Mouse (Mus musculus): ENCODE measurements at regions not wholly inside any gene's neighbourhood (a gene's known extent, or its start where the extent isn't known, plus 50 kb on each side); places are given as distances from the start of the nearest gene placed in this dataset.

DNA sequence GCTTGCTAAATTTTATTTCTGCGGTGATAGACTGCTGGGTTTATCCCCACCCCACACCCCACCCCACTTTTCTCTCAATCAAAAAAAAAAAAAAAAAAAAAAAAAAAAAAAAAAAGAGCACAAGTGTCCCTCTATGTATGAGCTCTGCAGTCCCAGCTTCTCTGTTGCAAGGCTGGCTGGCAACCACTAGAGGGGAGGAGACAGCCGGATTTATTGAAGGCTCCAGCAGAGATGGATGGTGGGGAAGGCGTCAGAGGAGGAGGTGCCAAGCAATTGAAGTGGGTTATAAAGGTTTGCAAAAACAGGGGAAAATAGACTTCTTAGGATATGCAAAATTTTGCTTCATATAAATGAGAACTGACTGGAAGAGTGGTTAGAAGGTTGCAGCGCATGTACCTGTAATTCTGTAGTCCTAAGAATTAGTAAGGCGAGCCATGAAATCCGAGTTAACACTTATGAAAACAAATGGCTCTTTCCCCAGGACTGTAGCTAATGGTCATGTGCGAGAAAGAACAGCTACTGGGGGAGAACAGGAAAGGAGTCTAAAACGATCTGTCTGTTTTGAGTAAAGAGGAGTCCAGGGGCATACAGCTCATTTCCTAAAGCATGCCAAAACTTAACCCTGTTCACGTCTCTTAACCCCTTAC lies 885.1 kb upstream of the Pou3f3 start:
- 0 out of 2 replicates have a peak overlapping the region, but pooled peaks have one; percentile 8 for H3K4me3 ChIP-seq (replicated peaks; ENCODE audit: low read depth, low read length)

DNA sequence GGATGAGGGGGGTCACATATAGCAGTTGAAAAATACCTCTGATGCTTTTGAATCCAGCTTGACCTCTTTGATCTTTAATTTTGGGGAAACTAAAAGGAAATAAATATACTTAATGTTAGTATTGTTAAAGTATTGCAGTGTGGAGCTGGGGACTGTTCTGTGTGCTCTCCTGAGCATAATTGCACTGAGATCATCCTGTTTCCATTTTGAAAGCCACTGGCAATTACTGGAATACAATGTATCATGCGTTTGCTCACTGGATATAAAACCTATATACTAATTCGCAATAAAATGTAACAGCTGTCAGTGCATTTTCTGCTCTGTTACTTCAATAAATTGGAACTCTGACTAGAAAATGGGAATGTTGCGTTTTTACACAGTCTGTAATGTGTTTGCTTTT lies 884.4 kb upstream of the Pou3f3 start:
- WGBS: 71% methylated on average over 3 of the region's 3 CpGs
- Histone ChIP-seq H3K4me1 (replicated peaks; ENCODE audit: insufficient read depth, low read length) (no peaks in the 10 kb centered on the region), H3K27me3 (ENCODE audit: insufficient read depth, low read length) (no peaks in the 10 kb centered on the region), H3K27ac (no peak overlapping the region), H3K4me3 (replicated peaks; ENCODE audit: low read depth, low read length) (no peak overlapping the region), H3K9ac (ENCODE audit: low read depth, low read length) (no peak overlapping the region), H3K4me2 (ENCODE audit: low read length) (no peak overlapping the region), H3K9me3 (replicated peaks; ENCODE audit: low read length) (no peaks in the 10 kb centered on the region), H3K36me3 (ENCODE audit: insufficient read depth, low read length) (no peaks in the 10 kb centered on the region)
- no peak for TF ChIP-seq CTCF (IDR thresholded peaks at IDR 0.05; ENCODE audit: low read depth)
- DNase-seq (ENCODE audit: low spot score) (no peak), ATAC-seq (replicated peaks; ENCODE audit: low FRiP score, low read depth) (no peak)

More for the DNA sequence above, 885.1 kb upstream of the Pou3f3 start:
- Histone ChIP-seq H3K9me3 (replicated peaks; ENCODE audit: low read length) (no peaks in the 10 kb centered on the region), H3K4me1 (replicated peaks; ENCODE audit: insufficient read depth, low read length) (no peaks in the 10 kb centered on the region), H3K27ac (no peak overlapping the region), H3K27me3 (ENCODE audit: insufficient read depth, low read length) (no peaks in the 10 kb centered on the region), H3K4me2 (ENCODE audit: low read length) (peak overlapping the region; percentile 42), H3K36me3 (ENCODE audit: insufficient read depth, low read length) (no peaks in the 10 kb centered on the region), H3K9ac (ENCODE audit: low read depth, low read length) (no peak overlapping the region)
- WGBS: 5% methylated on average over 9 of the region's 9 CpGs
- peak; percentile 81 for TF ChIP-seq CTCF (IDR thresholded peaks at IDR 0.05; ENCODE audit: low read depth)
- ATAC-seq (replicated peaks; ENCODE audit: low FRiP score, low read depth) (peak; percentile 85), DNase-seq (ENCODE audit: low spot score) (peak; percentile 92)

DNA sequence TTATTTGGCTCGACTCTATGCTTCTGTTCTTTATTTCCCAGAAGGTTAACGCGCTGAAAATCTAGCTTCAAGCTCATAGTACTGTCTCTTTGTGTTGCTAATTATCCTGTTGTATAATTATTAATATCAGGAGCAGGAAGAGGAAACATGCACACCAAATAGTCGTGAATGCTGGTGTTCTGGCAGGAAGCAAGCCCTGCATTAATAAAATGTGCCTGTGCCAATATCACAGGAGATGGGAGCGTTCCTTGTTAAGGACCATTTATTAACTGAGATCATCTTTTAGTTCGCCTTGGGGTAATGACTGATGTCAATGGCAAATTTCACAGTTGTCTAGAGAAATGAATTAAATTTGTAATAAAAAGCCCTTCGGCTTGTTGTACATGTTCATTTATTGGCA lies 883.5 kb upstream of the Pou3f3 start:
- no peak for DNase-seq (ENCODE audit: low spot score)
- WGBS: 51% methylated on average over 7 of the region's 7 CpGs
- H3K4me1 ChIP-seq (replicated peaks; ENCODE audit: insufficient read depth, low read length): no peaks in the 10 kb centered on the region
- H3K9ac ChIP-seq (ENCODE audit: low read depth, low read length): no peak overlapping the region
- no peaks in the 10 kb centered on the region for H3K27me3 ChIP-seq (ENCODE audit: insufficient read depth, low read length)
- H3K9me3 ChIP-seq (replicated peaks; ENCODE audit: low read length): no peaks in the 10 kb centered on the region
- H3K4me2 ChIP-seq (ENCODE audit: low read length): no peak overlapping the region
- no peak for ATAC-seq (replicated peaks; ENCODE audit: low FRiP score, low read depth)
- H3K4me3 ChIP-seq (replicated peaks; ENCODE audit: low read depth, low read length): no peak overlapping the region
- TF ChIP-seq CTCF (IDR thresholded peaks at IDR 0.05; ENCODE audit: low read depth): no peak
- no peaks in the 10 kb centered on the region for H3K36me3 ChIP-seq (ENCODE audit: insufficient read depth, low read length)
- no peak overlapping the region for H3K27ac ChIP-seq

DNA sequence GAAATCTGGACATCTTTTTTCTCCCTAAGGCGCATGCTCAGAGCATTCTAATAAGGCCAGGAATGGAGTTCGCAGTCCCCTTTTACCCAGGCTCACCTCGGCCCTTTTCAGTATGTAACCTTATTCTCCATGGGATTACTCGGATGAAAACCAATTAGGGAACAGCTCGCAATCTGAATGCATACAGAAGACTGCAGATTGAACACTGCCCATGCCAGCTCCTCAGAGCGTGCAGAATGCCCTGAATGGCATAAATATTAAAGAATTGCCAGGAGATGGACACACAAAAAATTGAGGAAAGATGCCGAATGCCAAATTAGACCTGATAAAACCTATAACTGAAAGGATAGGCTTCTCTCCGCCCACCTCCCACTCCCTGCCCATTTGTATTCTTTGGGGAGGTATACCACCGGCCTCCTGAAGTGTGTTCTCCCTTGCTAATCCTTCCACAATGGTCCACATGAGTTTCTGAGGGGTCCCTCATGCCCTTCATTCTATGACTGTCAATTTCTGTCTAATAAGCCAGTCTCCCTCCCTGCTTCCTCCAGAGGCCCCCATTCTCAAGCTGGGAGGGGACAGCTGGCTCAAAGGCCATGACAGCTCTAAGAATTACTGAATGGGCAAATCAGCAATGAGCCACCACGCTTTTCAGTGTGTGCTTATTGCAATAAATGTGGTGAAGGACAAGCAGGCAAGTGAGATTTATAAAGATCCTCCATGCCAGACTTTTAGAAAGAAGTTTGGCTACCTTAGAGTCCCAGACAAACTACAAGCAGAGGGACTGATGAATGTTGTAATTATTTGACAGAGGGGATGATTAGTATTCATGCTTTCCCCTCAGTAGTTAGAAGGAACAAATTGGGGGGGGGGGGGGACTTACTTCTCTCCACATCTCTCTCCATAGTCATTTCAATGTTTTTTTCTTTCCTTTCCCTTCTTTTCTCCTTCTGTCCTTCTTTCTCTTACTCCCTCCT lies 881.2 kb upstream of the Pou3f3 start:
- Histone ChIP-seq H3K4me3 (replicated peaks; ENCODE audit: low read depth, low read length) (no peak overlapping the region), H3K9me3 (replicated peaks; ENCODE audit: low read length) (no peaks in the 10 kb centered on the region), H3K9ac (ENCODE audit: low read depth, low read length) (no peak overlapping the region), H3K36me3 (ENCODE audit: insufficient read depth, low read length) (no peaks in the 10 kb centered on the region), H3K27me3 (ENCODE audit: insufficient read depth, low read length) (no peaks in the 10 kb centered on the region), H3K27ac (no peak overlapping the region), H3K4me2 (ENCODE audit: low read length) (no peak overlapping the region), H3K4me1 (replicated peaks; ENCODE audit: insufficient read depth, low read length) (no peaks in the 10 kb centered on the region)
- 81% methylated on average over 10 of the region's 10 CpGs for WGBS
- ATAC-seq (replicated peaks; ENCODE audit: low FRiP score, low read depth) (no peak), DNase-seq (ENCODE audit: low spot score) (no peak)
- no peak for TF ChIP-seq CTCF (IDR thresholded peaks at IDR 0.05; ENCODE audit: low read depth)

DNA sequence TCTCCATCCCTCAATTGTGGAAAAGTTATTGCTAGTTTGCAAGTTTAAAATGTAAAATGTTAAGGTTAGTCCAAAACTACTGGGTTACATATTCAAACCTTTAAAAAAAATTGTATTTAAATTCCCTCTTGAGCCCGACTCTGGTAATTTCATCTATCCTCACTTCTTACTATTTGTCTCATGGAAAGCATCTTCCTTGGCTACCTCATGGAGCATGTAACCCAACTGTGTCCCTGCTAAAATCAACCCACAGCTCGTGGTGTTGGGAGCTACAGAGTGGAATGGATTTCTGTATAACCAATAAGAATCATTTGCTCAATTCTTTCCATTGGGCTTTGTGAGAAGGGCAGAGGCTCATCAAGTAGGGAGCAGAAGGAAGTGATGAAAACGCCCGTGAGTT lies 880.5 kb upstream of the Pou3f3 start:
- Histone ChIP-seq H3K27me3 (ENCODE audit: insufficient read depth, low read length) (no peaks in the 10 kb centered on the region), H3K4me2 (ENCODE audit: low read length) (no peak overlapping the region), H3K36me3 (ENCODE audit: insufficient read depth, low read length) (no peaks in the 10 kb centered on the region), H3K27ac (no peak overlapping the region), H3K9me3 (replicated peaks; ENCODE audit: low read length) (no peaks in the 10 kb centered on the region), H3K9ac (ENCODE audit: low read depth, low read length) (no peak overlapping the region), H3K4me3 (replicated peaks; ENCODE audit: low read depth, low read length) (no peak overlapping the region), H3K4me1 (replicated peaks; ENCODE audit: insufficient read depth, low read length) (no peaks in the 10 kb centered on the region)
- TF ChIP-seq CTCF (IDR thresholded peaks at IDR 0.05; ENCODE audit: low read depth): no peak
- WGBS: 84% methylated on average over 4 of the region's 4 CpGs
- no peak for DNase-seq (ENCODE audit: low spot score)
- no peak for ATAC-seq (replicated peaks; ENCODE audit: low FRiP score, low read depth)

DNA sequence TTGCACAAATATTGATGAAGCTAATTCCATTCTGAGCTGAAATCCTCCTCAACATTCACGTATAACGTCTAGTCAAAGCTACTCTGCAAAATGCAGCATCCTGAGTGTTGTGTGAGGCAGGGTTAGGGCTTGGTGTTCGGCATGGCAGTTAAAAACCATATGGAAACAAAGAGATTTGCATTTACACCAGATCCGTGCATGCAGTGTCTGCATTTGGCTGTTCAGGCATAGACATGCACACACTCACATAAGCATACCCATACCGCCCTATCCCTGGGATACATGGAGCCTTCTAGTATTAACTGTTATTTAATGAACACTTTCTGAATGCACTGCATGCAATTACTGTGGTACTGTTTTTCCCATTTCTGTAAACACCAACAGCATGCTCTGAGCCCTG lies 872.8 kb upstream of the Pou3f3 start:
- no peak for TF ChIP-seq CTCF (IDR thresholded peaks at IDR 0.05; ENCODE audit: low read depth)
- Histone ChIP-seq H3K4me2 (ENCODE audit: low read length) (no peak overlapping the region), H3K9ac (ENCODE audit: low read depth, low read length) (no peak overlapping the region), H3K9me3 (replicated peaks; ENCODE audit: low read length) (no peaks in the 10 kb centered on the region), H3K27ac (no peak overlapping the region), H3K36me3 (ENCODE audit: insufficient read depth, low read length) (no peaks in the 10 kb centered on the region), H3K4me3 (replicated peaks; ENCODE audit: low read depth, low read length) (no peak overlapping the region), H3K27me3 (ENCODE audit: insufficient read depth, low read length) (no peaks in the 10 kb centered on the region), H3K4me1 (replicated peaks; ENCODE audit: insufficient read depth, low read length) (no peaks in the 10 kb centered on the region)
- DNase-seq (ENCODE audit: low spot score): no peak
- ATAC-seq (replicated peaks; ENCODE audit: low FRiP score, low read depth): no peak
- WGBS: 79% methylated on average over 5 of the region's 5 CpGs

All from kidney, postnatal 0 days (tissue).